Mouse (Mus musculus) forebrain, postnatal 0 days (tissue): ENCODE data around the gene Cmtm8. TPM values are rescaled to one million over a fixed set of nuclear protein-coding genes. Genes with fewer than 3 reads are reported as not detected.
A peak's percentile ranks its signal among the peaks of the same experiment; 100 is the strongest.

Experiments
- ATAC-seq: fragments of 200-750 bp; cut with Nextera tagmentation; 2 replicates; pipeline ENCODE4 v1.8.0; 2017; ENCODE audit warnings: mild to moderate bottlenecking, moderate library complexity
- DNase-seq: peaks from one replicate; pipeline ENCODE4 v3.0.0-alpha.2; 2015
- H3K27ac ChIP-seq: fragments of 300-500 bp; sonication (generic); 2 replicates; pipeline ENCODE4 v1.5.1; 2014; ENCODE audit warnings: low read depth, mild to moderate bottlenecking, antibody characterized with exemption, low read length, moderate library complexity, mixed read lengths
- H3K27me3 ChIP-seq: fragments of 300-500 bp; sonication (generic); 2 replicates; pipeline ENCODE4 v1.6.1; 2014; ENCODE audit warnings: mild to moderate bottlenecking, low read length, mixed read lengths; ENCODE audit not compliant: insufficient read depth
- H3K36me3 ChIP-seq: fragments of 300-500 bp; sonication (generic); 2 replicates; pipeline ENCODE4 v1.6.1; 2014; ENCODE audit warnings: mild to moderate bottlenecking, moderate library complexity; ENCODE audit not compliant: insufficient read depth
- H3K4me1 ChIP-seq: fragments of 300-500 bp; sonication (generic); 2 replicates; pipeline ENCODE4 v1.6.1; 2014; ENCODE audit warnings: antibody characterized with exemption; ENCODE audit not compliant: insufficient read depth
- H3K4me2 ChIP-seq: fragments of 300-500 bp; sonication (generic); 2 replicates; pipeline ENCODE4 v1.6.1; 2014; ENCODE audit warnings: low read depth, mild to moderate bottlenecking, moderate library complexity
- H3K4me3 ChIP-seq: fragments of 300-500 bp; sonication (generic); 2 replicates; pipeline ENCODE4 v1.5.1; 2014; ENCODE audit warnings: low read depth, low read length, mixed read lengths
- H3K9ac ChIP-seq: fragments of 300-500 bp; sonication (generic); 2 replicates; pipeline ENCODE4 v1.6.1; 2014; ENCODE audit warnings: mild to moderate bottlenecking
- H3K9me3 ChIP-seq: fragments of 300-500 bp; sonication (generic); 2 replicates; pipeline ENCODE4 v1.6.1; 2016; ENCODE audit warnings: low read length
- CTCF ChIP-seq: sonication (generic); IDR thresholded peaks from 2 replicates; pipeline ENCODE4 v1.5.1; 2016; ENCODE audit warnings: antibody characterized with exemption, control low read depth, low read depth
- WGBS: fragments of 180-500 bp; shearing (Covaris S2); extraction: QIAGEN DNeasy Blood & Tissue Kit; methylation state at CpG from one replicate; pipeline ENCODE4 v1.1.7; 2014; 5-methylcytosine and 5-hydroxymethylcytosine counted together
- polyA plus RNA-seq: library from polyadenylated mRNA; unstranded; fragments of >200 nt; fragmentation: Nextera tagmentation; extraction: Ambion mirVana; gene quantifications from 2 replicates; pipeline ENCODE4 v1.2.1, GENCODE M21; 2015
- total RNA-seq: library from RNA; depleted of rRNA; stranded (reverse); fragments of >200 nt; gene quantifications from 2 replicates; pipeline ENCODE4 v1.2.3, GENCODE M21; 2014

Cmtm8 gene
- total and polyA plus RNA-seq, 2 experiments from 2014 or later: 2.1 to 6.2 TPM

DNA sequence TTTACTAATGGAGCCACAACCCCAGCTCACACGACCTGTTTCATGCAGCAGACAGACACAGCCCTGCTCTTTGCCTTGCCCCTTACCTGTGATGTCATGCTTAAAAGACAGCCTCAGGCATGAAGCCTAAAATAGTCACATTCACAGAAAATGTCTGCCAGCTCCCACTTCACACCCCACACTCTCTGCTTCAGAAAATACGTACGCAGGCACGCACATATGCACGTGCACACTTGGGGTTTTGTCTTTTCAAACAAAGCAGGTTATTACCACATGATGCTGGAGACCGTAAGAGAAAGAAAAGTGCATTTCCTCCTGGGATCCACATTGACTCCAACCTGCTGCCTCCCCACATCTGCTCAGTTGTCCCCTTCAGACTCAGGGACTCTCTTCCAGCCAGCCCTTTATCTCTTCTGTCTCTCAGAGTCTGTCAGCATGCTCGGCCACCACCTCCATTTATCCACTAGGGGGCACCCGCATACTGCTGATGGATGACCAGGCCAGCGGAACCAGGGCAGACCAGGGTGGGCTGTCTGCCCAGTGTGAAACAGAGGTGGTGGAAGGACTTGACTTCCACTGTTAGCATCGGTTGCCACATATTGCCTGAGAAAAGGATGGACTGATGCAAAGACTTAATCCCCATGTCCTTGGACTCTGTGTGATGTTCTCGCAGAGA, 46.5 kb downstream of the Cmtm8 start:
- DNase-seq (peak; percentile 92), ATAC-seq (peak; percentile 89)
- Histone ChIP-seq H3K4me2 (no peak overlapping the region), H3K9me3 (no peaks in the 10 kb centered on the region), H3K4me3 (no peak overlapping the region), H3K4me1 (no peaks in the 10 kb centered on the region), H3K27me3 (no peaks in the 10 kb centered on the region), H3K27ac (no peak overlapping the region), H3K36me3 (no peaks in the 10 kb centered on the region), H3K9ac (no peak overlapping the region)
- 48% methylated on average over 11 of the region's 11 CpGs for WGBS
- peak; percentile 99 for TF ChIP-seq CTCF

GRCm38 (mm10) chr9:114796473-114797050, 47.4 kb downstream of the Cmtm8 start:
- no peaks in the 10 kb centered on the region for H3K4me1 ChIP-seq
- no peak for ATAC-seq
- H3K4me2 ChIP-seq: no peak overlapping the region
- H3K9ac ChIP-seq: no peak overlapping the region
- H3K4me3 ChIP-seq: no peak overlapping the region
- no peak for DNase-seq
- no peaks in the 10 kb centered on the region for H3K36me3 ChIP-seq
- H3K9me3 ChIP-seq: no peaks in the 10 kb centered on the region
- 60% methylated on average over 11 of the region's 11 CpGs for WGBS
- no peak overlapping the region for H3K27ac ChIP-seq
- H3K27me3 ChIP-seq: no peaks in the 10 kb centered on the region
- TF ChIP-seq CTCF: no peak

GRCm38 (mm10) chr9:114794491-114794890, 49.5 kb downstream of the Cmtm8 start:
- TF ChIP-seq CTCF: no peak
- H3K4me3 ChIP-seq: no peak overlapping the region
- no peaks in the 10 kb centered on the region for H3K27me3 ChIP-seq
- H3K27ac ChIP-seq: no peak overlapping the region
- no peak overlapping the region for H3K4me2 ChIP-seq
- no peaks in the 10 kb centered on the region for H3K4me1 ChIP-seq
- H3K9me3 ChIP-seq: no peaks in the 10 kb centered on the region
- no peaks in the 10 kb centered on the region for H3K36me3 ChIP-seq
- WGBS: 74% methylated on average over 4 of the region's 4 CpGs
- DNase-seq: no peak
- H3K9ac ChIP-seq: no peak overlapping the region
- no peak for ATAC-seq

DNA sequence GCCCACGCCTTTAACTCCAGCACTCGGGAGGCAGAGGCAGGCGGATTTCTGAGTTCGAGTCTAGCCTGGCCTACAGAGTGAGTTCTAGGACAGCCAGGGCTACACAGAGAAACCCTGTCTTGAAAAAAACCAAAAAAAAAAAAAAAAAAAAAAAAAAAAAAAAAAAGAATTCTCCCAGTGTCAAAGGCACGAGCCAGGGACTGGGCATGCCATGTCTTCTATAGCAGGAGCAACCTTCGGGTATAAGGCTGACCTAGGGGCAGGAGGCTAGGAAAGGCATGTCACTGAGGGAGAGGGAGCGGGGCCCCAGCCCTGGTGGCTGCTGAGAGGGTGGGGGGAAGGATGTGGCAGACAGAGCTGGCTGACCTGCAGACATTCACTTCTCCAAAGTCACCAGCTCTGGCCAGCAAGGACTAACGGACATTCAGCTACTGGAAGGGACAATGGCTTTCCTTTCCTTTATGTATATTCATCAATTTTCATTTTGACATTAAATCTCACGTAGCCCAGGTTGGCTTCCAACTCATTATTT, 50.1 kb downstream of the Cmtm8 start:
- Histone ChIP-seq H3K27me3 (no peaks in the 10 kb centered on the region), H3K9ac (no peak overlapping the region), H3K36me3 (no peaks in the 10 kb centered on the region), H3K9me3 (no peaks in the 10 kb centered on the region), H3K27ac (no peak overlapping the region), H3K4me2 (no peak overlapping the region), H3K4me3 (no peak overlapping the region), H3K4me1 (no peaks in the 10 kb centered on the region)
- ATAC-seq (no peak), DNase-seq (no peak)
- WGBS: 86% methylated on average over 9 of the region's 9 CpGs
- TF ChIP-seq CTCF: no peak

DNA sequence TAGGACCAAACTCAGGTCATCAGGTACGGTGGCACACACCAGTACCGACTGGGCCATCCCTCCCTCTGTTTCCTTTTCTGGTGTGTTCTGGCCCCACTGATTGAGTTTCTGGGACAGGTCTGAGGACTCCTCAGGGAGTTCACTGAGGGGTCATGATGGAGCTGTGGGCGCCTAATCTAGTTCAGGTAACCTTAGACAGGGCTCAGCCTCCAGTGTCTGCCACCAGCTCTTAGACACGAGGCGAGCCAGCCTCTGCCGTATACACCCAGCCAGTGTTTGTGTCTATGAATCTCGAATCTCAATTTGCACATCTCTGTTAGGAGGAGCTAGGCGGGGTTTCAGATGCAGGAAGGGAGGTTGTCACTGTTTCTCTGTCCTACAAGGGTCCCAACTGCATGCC, 54.0 kb downstream of the Cmtm8 start:
- WGBS: 91% methylated on average over 8 of the region's 8 CpGs
- Histone ChIP-seq H3K9ac (no peak overlapping the region), H3K4me3 (no peak overlapping the region), H3K9me3 (no peaks in the 10 kb centered on the region), H3K4me2 (no peak overlapping the region), H3K4me1 (no peaks in the 10 kb centered on the region), H3K27ac (no peak overlapping the region), H3K27me3 (no peaks in the 10 kb centered on the region), H3K36me3 (no peaks in the 10 kb centered on the region)
- no peak for TF ChIP-seq CTCF
- ATAC-seq (no peak), DNase-seq (no peak)

- no peak overlapping the region for H3K9ac ChIP-seq
- no peaks in the 10 kb centered on the region for H3K27me3 ChIP-seq
- no peak overlapping the region for H3K27ac ChIP-seq
- WGBS: 73% methylated on average over 7 of the region's 7 CpGs
- no peaks in the 10 kb centered on the region for H3K4me1 ChIP-seq
- TF ChIP-seq CTCF: no peak
- ATAC-seq (no peak), DNase-seq (no peak)
- no peak overlapping the region for H3K4me3 ChIP-seq
- no peaks in the 10 kb centered on the region for H3K9me3 ChIP-seq
- no peaks in the 10 kb centered on the region for H3K36me3 ChIP-seq
- H3K4me2 ChIP-seq: no peak overlapping the region
These were observed 54.4 kb downstream of the Cmtm8 start for GRCm38 (mm10) chr9:114789557-114789956.

GRCm38 (mm10) chr9:114788697-114789096, 55.3 kb downstream of the Cmtm8 start:
- Histone ChIP-seq H3K27ac (no peak overlapping the region), H3K4me1 (no peaks in the 10 kb centered on the region), H3K4me2 (no peak overlapping the region), H3K36me3 (no peaks in the 10 kb centered on the region), H3K4me3 (no peak overlapping the region), H3K9me3 (no peaks in the 10 kb centered on the region), H3K9ac (no peak overlapping the region), H3K27me3 (no peaks in the 10 kb centered on the region)
- DNase-seq (no peak), ATAC-seq (no peak)
- WGBS: 92% methylated on average over 8 of the region's 8 CpGs
- no peak for TF ChIP-seq CTCF
